Mouse (Mus musculus) limb, embryonic 15.5 days (tissue): ENCODE measurements around the gene 9230112D13Rik. TPM values are rescaled to one million over a fixed set of nuclear protein-coding genes. Genes with fewer than 3 reads are reported as not detected.

ENCODE experiments used
- ATAC-seq: fragments of 200-750 bp; cut with Nextera tagmentation; 2 replicates; pipeline ENCODE4 v1.8.0; 2017; ENCODE audit warnings: low read depth, moderate TSS enrichment; ENCODE audit not compliant: insufficient number of reproducible peaks, low FRiP score, low TSS enrichment
- H3K27ac ChIP-seq: fragments of 300-500 bp; sonication (generic); 2 replicates; pipeline ENCODE4 v1.5.1; 2015; ENCODE audit warnings: moderate library complexity, mild to moderate bottlenecking, inconsistent platforms
- H3K27me3 ChIP-seq: fragments of 300-500 bp; sonication (generic); 2 replicates; pipeline ENCODE4 v1.6.1; 2015; ENCODE audit warnings: inconsistent platforms
- H3K36me3 ChIP-seq: fragments of 300-500 bp; sonication (generic); 2 replicates; pipeline ENCODE4 v1.6.1; 2015; ENCODE audit warnings: inconsistent platforms
- H3K4me1 ChIP-seq: fragments of 300-500 bp; sonication (generic); 2 replicates; pipeline ENCODE4 v1.6.1; 2015; ENCODE audit warnings: inconsistent platforms
- H3K4me2 ChIP-seq: fragments of 300-500 bp; sonication (generic); 2 replicates; pipeline ENCODE4 v1.6.1; 2015; ENCODE audit warnings: mild to moderate bottlenecking, inconsistent platforms
- H3K4me3 ChIP-seq: fragments of 300-500 bp; sonication (generic); 2 replicates; pipeline ENCODE4 v1.5.1; 2015; ENCODE audit warnings: mild to moderate bottlenecking, inconsistent platforms
- H3K9ac ChIP-seq: fragments of 300-500 bp; sonication (generic); 2 replicates; pipeline ENCODE4 v1.6.1; 2015; ENCODE audit warnings: inconsistent platforms
- H3K9me3 ChIP-seq: fragments of 300-500 bp; sonication (generic); 2 replicates; pipeline ENCODE4 v1.6.1; 2016; ENCODE audit warnings: inconsistent platforms
- WGBS: fragments of 180-500 bp; shearing (Covaris S2); methylation state at CpG from one replicate; pipeline ENCODE4 v1.1.7; 2015; 5-methylcytosine and 5-hydroxymethylcytosine counted together
- polyA plus RNA-seq: library from polyadenylated mRNA; unstranded; fragments of >200 nt; fragmentation: Nextera tagmentation; extraction: Ambion mirVana; gene quantifications from 2 replicates; pipeline ENCODE4 v1.2.1, GENCODE M21; 2015

Gene 9230112D13Rik
- polyA plus RNA-seq, 1 experiment from 2014 or later = not detected

DNA sequence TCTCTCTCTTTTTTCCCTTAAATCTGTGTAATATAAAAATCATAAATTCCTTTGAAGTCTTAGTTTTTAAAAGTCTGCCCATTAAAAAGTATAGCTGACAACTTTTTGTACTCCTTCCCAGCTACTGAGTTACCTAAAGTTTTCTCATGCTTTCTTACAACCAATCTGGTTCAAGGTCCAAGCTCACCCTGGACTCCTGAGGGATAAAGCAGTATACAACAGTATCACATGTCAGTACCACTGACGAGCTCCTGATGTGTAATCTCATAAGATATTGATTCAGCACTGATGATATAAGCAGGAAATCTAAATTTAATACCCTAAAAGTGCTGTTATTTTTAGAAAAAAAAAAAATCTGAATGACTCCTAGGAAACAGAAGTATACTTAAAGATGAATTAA is 31.6 kb downstream of the 9230112D13Rik start:
- Histone ChIP-seq H3K4me3 (no peak overlapping the region), H3K27me3 (no peaks in the 10 kb centered on the region), H3K4me1 (peaks cover 11% of the 10 kb centered on the region; the same call in 1 of the 2 replicates), H3K4me2 (no peak overlapping the region), H3K27ac (no peak overlapping the region), H3K9me3 (no peaks in the 10 kb centered on the region), H3K36me3 (no peaks in the 10 kb centered on the region), H3K9ac (no peak overlapping the region)
- no peak for ATAC-seq
- 68% methylated on average over 1 of the region's 1 CpGs for WGBS

DNA sequence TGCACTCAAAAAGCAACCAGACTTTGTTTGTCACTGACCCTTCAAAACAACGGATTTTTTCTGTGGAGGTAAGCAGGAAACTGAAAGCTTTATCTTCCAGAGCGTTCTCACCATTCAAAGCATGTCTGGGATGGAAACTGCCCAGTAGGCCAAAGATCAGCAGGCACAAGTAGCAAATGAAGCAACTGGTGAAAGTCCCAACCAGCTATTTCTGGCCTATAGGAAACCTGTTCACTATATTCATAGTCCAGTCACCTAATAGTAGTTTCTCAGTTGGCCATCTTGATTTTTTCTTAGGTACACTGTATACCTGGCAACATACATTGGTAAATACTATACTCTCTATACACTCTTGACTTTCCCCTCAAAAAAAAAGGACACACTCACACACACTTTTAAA is 32.7 kb downstream of the 9230112D13Rik start:
- no peaks in the 10 kb centered on the region for H3K27me3 ChIP-seq
- H3K36me3 ChIP-seq = no peaks in the 10 kb centered on the region
- H3K4me3 ChIP-seq = no peak overlapping the region
- no peak overlapping the region for H3K9ac ChIP-seq
- H3K27ac ChIP-seq = no peak overlapping the region
- ATAC-seq = no peak
- WGBS = 74% methylated on average over 2 of the region's 2 CpGs
- no peak overlapping the region for H3K4me2 ChIP-seq
- peaks cover 13% of the 10 kb centered on the region; the same call in 1 of the 2 replicates for H3K4me1 ChIP-seq
- no peaks in the 10 kb centered on the region for H3K9me3 ChIP-seq

DNA sequence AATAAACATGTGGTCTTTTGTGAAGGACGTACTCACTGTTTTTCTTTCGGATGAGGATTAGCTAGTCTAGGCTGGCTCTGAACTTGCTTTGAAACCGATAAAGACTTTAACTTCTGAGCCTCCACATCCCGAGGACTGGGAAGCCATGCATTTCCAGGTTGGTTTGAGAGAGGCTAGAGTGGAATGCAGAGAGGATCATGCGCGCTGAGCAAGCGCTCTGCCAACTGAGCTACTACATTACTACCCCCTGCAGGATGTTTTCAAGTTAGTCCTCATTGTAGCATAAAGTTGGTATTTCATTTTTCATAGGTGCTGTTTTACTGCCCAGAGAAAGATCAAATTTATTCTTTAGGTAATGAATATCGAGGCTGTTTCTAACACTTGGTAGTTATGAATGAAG is 36.4 kb downstream of the 9230112D13Rik start:
- H3K4me2 ChIP-seq = no peak overlapping the region
- H3K27ac ChIP-seq = no peak overlapping the region
- no peak overlapping the region for H3K4me3 ChIP-seq
- H3K36me3 ChIP-seq = no peaks in the 10 kb centered on the region
- no peaks in the 10 kb centered on the region for H3K27me3 ChIP-seq
- H3K4me1 ChIP-seq = peaks cover 16% of the 10 kb centered on the region; the same call in 1 of the 2 replicates
- no peak overlapping the region for H3K9ac ChIP-seq
- 55% methylated on average over 8 of the region's 8 CpGs for WGBS
- H3K9me3 ChIP-seq = no peaks in the 10 kb centered on the region
- ATAC-seq = no peak

DNA sequence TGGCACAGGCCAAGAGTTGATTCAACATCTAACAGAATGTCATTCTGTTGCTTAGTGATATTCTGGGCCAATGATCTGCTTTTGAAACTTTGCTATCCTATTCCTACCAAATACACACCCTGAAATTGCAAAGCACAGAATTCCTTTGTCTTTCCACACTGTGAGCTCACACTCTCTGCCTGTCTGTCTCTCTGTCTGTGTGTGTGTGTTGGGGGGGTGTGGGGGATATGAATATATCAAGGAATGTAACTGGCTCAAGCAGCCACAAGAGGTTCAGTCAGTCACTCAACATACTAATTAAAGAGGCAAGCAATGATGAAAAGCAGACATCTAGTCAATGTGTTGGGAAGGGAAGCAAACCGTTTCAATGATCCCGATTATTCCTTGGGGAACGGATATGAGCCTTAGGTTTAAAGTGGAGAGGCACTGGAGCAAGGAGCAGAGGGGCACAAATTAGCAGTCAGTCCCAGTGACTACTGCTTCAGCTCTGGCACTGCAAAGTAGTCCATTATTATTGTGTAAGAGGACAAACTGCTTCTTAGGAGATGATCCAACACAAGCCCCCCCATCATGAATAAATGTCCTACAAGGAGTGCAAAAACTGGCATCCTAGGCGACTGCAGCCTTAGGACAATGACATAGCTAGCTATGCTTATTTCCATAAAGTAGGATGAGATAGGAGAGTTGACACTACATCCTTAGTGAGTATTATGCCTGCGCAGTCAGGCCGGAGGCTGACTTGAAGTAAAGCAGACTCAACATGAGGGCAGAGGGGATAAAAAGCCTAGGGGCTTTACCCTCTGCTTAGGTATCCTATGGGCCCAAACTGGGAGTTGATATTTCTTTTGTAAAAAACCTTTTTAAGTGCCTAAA is 38.9 kb downstream of the 9230112D13Rik start:
- Histone ChIP-seq H3K9me3 (no peaks in the 10 kb centered on the region), H3K27ac (no peak overlapping the region), H3K4me3 (no peak overlapping the region), H3K4me1 (peaks cover 16% of the 10 kb centered on the region; the same call in 1 of the 2 replicates), H3K27me3 (no peaks in the 10 kb centered on the region), H3K36me3 (no peaks in the 10 kb centered on the region), H3K4me2 (no peak overlapping the region), H3K9ac (no peak overlapping the region)
- ATAC-seq = no peak
- 62% methylated on average over 6 of the region's 6 CpGs for WGBS

DNA sequence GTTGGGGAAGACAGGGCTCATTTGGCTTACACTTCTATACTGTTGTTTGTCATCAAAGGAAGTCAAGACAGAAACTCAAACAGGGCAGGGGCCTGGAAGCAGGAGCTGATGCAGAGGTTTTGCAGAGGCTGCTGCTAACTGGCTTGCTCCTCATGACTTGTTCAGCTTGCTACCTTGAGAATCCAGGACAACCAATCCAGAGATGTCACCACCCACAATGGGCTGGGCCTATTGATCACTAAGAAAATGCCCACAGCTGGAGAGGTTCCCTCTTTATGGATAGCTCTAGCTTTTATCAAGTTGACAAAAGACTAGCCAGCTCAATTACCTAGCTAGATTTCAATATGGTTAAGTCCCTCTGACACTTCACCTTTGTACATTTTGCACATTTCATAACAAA is 51.0 kb downstream of the 9230112D13Rik start:
- no peak for ATAC-seq
- Histone ChIP-seq H3K36me3 (no peaks in the 10 kb centered on the region), H3K4me1 (peaks cover 11% of the 10 kb centered on the region; the same call in 1 of the 2 replicates), H3K27ac (0 out of 2 replicates have a peak overlapping the region, but pooled peaks have one; percentile 38), H3K4me3 (no peak overlapping the region), H3K27me3 (no peaks in the 10 kb centered on the region), H3K9me3 (no peaks in the 10 kb centered on the region), H3K4me2 (no peak overlapping the region), H3K9ac (no peak overlapping the region)

DNA sequence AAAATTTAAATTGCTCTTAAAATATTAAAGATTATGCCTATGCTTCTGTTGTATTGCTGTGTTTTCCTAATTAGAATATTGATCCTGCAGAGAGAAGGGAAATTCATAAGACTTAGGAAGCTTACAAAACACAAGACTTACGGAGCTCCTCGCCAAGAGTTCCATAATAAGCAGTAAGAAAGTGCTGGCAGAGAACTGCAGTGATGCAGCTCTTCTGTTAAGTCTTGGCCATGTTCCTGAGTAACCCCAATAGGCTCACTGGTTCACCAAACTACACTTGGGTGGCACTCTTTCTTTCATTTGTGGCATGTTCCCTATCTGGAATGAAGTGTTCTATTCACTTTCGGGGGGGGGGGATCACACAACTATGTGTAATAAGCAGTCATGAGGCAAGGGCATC is 56.3 kb downstream of the 9230112D13Rik start:
- Histone ChIP-seq H3K27me3 (no peaks in the 10 kb centered on the region), H3K36me3 (no peaks in the 10 kb centered on the region), H3K4me3 (no peak overlapping the region), H3K9ac (no peak overlapping the region), H3K4me2 (no peak overlapping the region), H3K27ac (no peak overlapping the region), H3K9me3 (no peaks in the 10 kb centered on the region), H3K4me1 (peaks cover 11% of the 10 kb centered on the region)
- no peak for ATAC-seq
- 36% methylated on average over 3 of the region's 3 CpGs for WGBS

Other genes starting within 250 kb of the 9230112D13Rik start
- 11.1 and 12.5 TPM in 2 replicates for gene Shld2, start 212.3 kb downstream of the 9230112D13Rik start, polyA plus RNA-seq
- 62.7 and 67.2 TPM in 2 replicates for gene Glud1, start 212.1 kb downstream of the 9230112D13Rik start, polyA plus RNA-seq
- gene Fam25c, start 167.4 kb downstream of the 9230112D13Rik start, polyA plus RNA-seq = 171 and 203 TPM in 2 replicates
- 3.1 and 4.9 TPM in 2 replicates for gene Sncg, start 148.0 kb downstream of the 9230112D13Rik start, polyA plus RNA-seq
- 8.1 and 9.5 TPM in 2 replicates for gene Mmrn2, start 147.3 kb downstream of the 9230112D13Rik start, polyA plus RNA-seq
- 44.1 and 54.8 TPM in 2 replicates for gene Bmpr1a, start 19.5 kb downstream of the 9230112D13Rik start, polyA plus RNA-seq
- 28.2 and 98.7 TPM in 2 replicates for gene Ldb3, start 65.9 kb upstream of the 9230112D13Rik start, polyA plus RNA-seq
- gene Opn4, start 77.3 kb upstream of the 9230112D13Rik start, polyA plus RNA-seq = 0.20 and 0.63 TPM in 2 replicates
- 19.0 and 22.6 TPM in 2 replicates for gene Wapl, start 151.1 kb upstream of the 9230112D13Rik start, polyA plus RNA-seq